Mouse (Mus musculus) liver, embryonic 14.5 days (tissue): ENCODE measurements around the gene Dock4. TPM values are rescaled to one million over a fixed set of nuclear protein-coding genes. Genes with fewer than 3 reads are reported as not detected.

Source experiments
- ATAC-seq: fragments of 200-750 bp; cut with Nextera tagmentation; 2 replicates; pipeline ENCODE4 v1.8.0; 2017; ENCODE audit warnings: moderate number of reproducible peaks, mild to moderate bottlenecking, moderate library complexity; ENCODE audit not compliant: insufficient read depth
- DNase-seq, 3 experiments: peaks; one replicate each; pipeline ENCODE4 v3.0.0-alpha.2; 2012 to 2013; ENCODE audit warnings: low read depth in 3 of 3, low spot score in 3 of 3
- H3K27ac ChIP-seq: fragments of 300-500 bp; sonication (generic); 2 replicates; pipeline ENCODE4 v1.5.1; 2014; ENCODE audit warnings: moderate library complexity, mild to moderate bottlenecking, control low read depth, inconsistent platforms
- H3K27me3 ChIP-seq: fragments of 300-500 bp; sonication (generic); 2 replicates; pipeline ENCODE4 v1.6.1; 2014; ENCODE audit warnings: mild to moderate bottlenecking, low read length, moderate library complexity; ENCODE audit not compliant: control insufficient read depth, insufficient read depth
- H3K36me3 ChIP-seq: fragments of 300-500 bp; sonication (generic); replicated peaks from 2 replicates; pipeline ENCODE4 v1.6.1; 2014; ENCODE audit warnings: low read depth; ENCODE audit not compliant: control insufficient read depth, insufficient read depth
- H3K4me1 ChIP-seq, 2 experiments: fragments of 200-500 bp in 1 of 2; fragments of 300-500 bp in 1 of 2; sonication (generic) in 1 of 2; replicated peaks; 2 replicates each; pipeline ENCODE4 v1.6.1; 2012 to 2014; ENCODE audit warnings: antibody characterized with exemption in 1 of 2, inconsistent platforms in 1 of 2, low read length in 1 of 2; ENCODE audit not compliant: control insufficient read depth in 2 of 2, insufficient read depth in 2 of 2
- H3K4me2 ChIP-seq: fragments of 300-500 bp; sonication (generic); 2 replicates; pipeline ENCODE4 v1.6.1; 2014; ENCODE audit warnings: low read depth, mild to moderate bottlenecking, control low read depth, moderate library complexity
- H3K4me3 ChIP-seq, 2 experiments: fragments of 200-500 bp in 1 of 2; fragments of 300-500 bp in 1 of 2; sonication (generic) in 1 of 2; 2 replicates each; pipeline ENCODE4 v1.5.1; 2012 to 2014; ENCODE audit warnings: low read depth in 2 of 2, low read length in 2 of 2, mild to moderate bottlenecking in 2 of 2, control low read depth in 1 of 2, inconsistent platforms in 1 of 2, moderate library complexity in 1 of 2; ENCODE audit not compliant: insufficient read depth in 1 of 2
- H3K9ac ChIP-seq: fragments of 300-500 bp; sonication (generic); replicated peaks from 2 replicates; pipeline ENCODE4 v1.6.1; 2014; ENCODE audit warnings: mild to moderate bottlenecking, control low read depth, moderate library complexity
- H3K9me3 ChIP-seq: fragments of 300-500 bp; sonication (generic); 2 replicates; pipeline ENCODE4 v1.6.1; 2016; ENCODE audit warnings: low read length, mixed read lengths; ENCODE audit not compliant: control insufficient read depth
- CTCF ChIP-seq: IDR thresholded peaks from 2 replicates; pipeline ENCODE4 v1.5.1; 2016; ENCODE audit warnings: antibody characterized with exemption, low read depth, control low read depth
- EP300 ChIP-seq: IDR thresholded peaks from 2 replicates; pipeline ENCODE4 v1.6.1; 2016; ENCODE audit warnings: antibody characterized with exemption, low read depth
- WGBS: fragments of 180-500 bp; shearing (Covaris S2); extraction: QIAGEN DNeasy Blood & Tissue Kit; methylation state at CpG from one replicate; pipeline ENCODE4 v1.1.7; 2014; ENCODE audit not compliant: insufficient replicate concordance; 5-methylcytosine and 5-hydroxymethylcytosine counted together
- polyA plus RNA-seq, 2 experiments: library from polyadenylated mRNA; depleted of rRNA in 1 of 2; stranded (reverse) in 1 of 2; unstranded in 1 of 2; fragments of >200 nt; fragmentation: Nextera tagmentation in 1 of 2; extraction: Ambion mirVana in 1 of 2; gene quantifications; 2 replicates each; pipeline versions ENCODE4 v1.2.1 to v1.2.3; 2012 to 2014

Gene Dock4
- polyA plus RNA-seq, 2 experiments = 0.49 to 0.57 TPM

DNA sequence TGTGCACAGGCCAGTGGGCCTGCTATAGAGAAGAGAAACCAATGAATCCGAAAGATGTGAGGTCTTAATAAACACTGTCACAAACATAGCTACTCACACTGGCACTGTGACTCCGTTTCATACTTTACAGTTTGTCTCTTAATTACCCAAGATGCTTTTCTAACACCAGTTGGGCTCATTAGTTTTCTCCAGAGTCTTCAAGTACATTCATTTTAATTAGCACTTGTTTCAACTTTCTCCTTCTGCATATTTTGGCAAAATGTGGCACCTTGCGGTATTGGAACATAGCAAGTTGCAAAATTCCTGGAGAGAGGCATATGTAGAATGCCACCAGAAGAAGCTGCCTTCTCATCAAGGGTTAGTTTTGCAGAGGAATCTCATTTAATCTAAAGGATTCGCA is 252.6 kb downstream of the Dock4 start:
- DNase-seq (no peak), ATAC-seq (no peak)
- TF ChIP-seq CTCF = no peak
- TF ChIP-seq EP300 = no peak
- H3K4me3 ChIP-seq = no peak overlapping the region
- no peak overlapping the region for H3K9ac ChIP-seq
- no peaks in the 10 kb centered on the region for H3K36me3 ChIP-seq
- no peaks in the 10 kb centered on the region for H3K4me1 ChIP-seq
- no peaks in the 10 kb centered on the region for H3K27me3 ChIP-seq
- no peak overlapping the region for H3K27ac ChIP-seq
- WGBS = 69% methylated on average over 4 of the region's 4 CpGs
- H3K4me2 ChIP-seq = no peak overlapping the region
- H3K9me3 ChIP-seq = no peaks in the 10 kb centered on the region

- Histone ChIP-seq H3K9me3 (no peaks in the 10 kb centered on the region), H3K4me3 (no peak overlapping the region), H3K9ac (no peak overlapping the region), H3K27ac (no peak overlapping the region), H3K4me2 (no peak overlapping the region), H3K36me3 (no peaks in the 10 kb centered on the region), H3K27me3 (no peaks in the 10 kb centered on the region), H3K4me1 (no peaks in the 10 kb centered on the region)
- ATAC-seq = no peak
- 50% methylated on average over 5 of the region's 5 CpGs for WGBS
- TF ChIP-seq CTCF (no peak), EP300 (no peak)
- DNase-seq = no peak
Measured at GRCm38 (mm10) chr12:40702233-40702792, 256.6 kb downstream of the Dock4 start.

DNA sequence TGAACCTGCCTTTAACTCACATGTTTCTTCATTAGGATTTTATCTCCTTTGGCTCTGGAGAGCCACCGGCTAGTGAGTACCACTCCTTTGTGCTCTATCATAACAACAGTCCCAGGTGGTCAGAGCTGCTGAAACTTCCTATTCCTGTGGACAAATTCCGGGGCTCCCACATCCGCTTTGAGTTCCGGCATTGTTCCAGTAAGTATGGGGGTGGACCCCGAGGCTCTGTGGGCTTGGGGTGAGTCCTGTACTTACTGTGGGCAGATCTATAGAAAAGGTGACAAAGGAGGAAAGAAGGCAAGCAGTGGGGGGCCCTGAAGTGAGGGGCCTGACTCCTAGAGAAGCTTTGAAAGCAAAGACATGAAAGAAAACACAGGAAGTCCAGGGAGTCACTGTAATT is 258.5 kb downstream of the Dock4 start:
- Histone ChIP-seq H3K4me3 (no peak overlapping the region), H3K4me1 (no peaks in the 10 kb centered on the region), H3K27ac (no peak overlapping the region), H3K36me3 (no peaks in the 10 kb centered on the region), H3K9ac (no peak overlapping the region), H3K27me3 (no peaks in the 10 kb centered on the region), H3K9me3 (no peaks in the 10 kb centered on the region), H3K4me2 (no peak overlapping the region)
- DNase-seq (no peak), ATAC-seq (no peak)
- WGBS = 33% methylated on average over 5 of the region's 5 CpGs
- no peak for TF ChIP-seq EP300
- no peak for TF ChIP-seq CTCF

GRCm38 (mm10) chr12:40707108-40707507 is 261.4 kb downstream of the Dock4 start:
- Histone ChIP-seq H3K4me2 (no peak overlapping the region), H3K27me3 (no peaks in the 10 kb centered on the region), H3K4me1 (no peaks in the 10 kb centered on the region), H3K4me3 (no peak overlapping the region), H3K36me3 (no peaks in the 10 kb centered on the region), H3K27ac (no peak overlapping the region), H3K9me3 (no peaks in the 10 kb centered on the region), H3K9ac (no peak overlapping the region)
- ATAC-seq (no peak), DNase-seq (no peak)
- 39% methylated on average over 1 of the region's 1 CpGs for WGBS
- no peak for TF ChIP-seq CTCF
- no peak for TF ChIP-seq EP300

DNA sequence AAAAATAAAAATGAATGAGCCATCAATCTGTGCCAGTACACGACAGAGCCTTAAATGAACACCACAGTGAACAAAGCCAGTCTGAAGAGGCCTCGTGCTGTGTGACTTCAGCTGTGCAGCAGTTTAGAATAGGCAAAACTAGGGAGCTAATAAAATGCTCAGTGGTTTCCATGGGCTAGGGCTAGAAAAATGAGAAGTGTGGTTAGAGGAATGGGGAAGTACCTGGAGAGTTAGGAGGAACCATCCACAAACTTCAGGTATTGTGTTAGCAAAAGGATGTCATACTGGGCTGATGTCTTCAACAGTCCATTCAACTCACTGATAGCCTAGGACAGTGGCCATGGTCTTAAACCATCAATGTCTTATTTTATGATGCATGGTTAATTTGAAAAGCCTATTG is 263.3 kb downstream of the Dock4 start:
- Histone ChIP-seq H3K27me3 (no peaks in the 10 kb centered on the region), H3K4me3 (no peak overlapping the region), H3K4me1 (no peaks in the 10 kb centered on the region), H3K9me3 (no peaks in the 10 kb centered on the region), H3K36me3 (no peaks in the 10 kb centered on the region), H3K4me2 (no peak overlapping the region), H3K9ac (no peak overlapping the region), H3K27ac (no peak overlapping the region)
- DNase-seq (no peak), ATAC-seq (no peak)
- 22% methylated on average over 2 of the region's 2 CpGs for WGBS
- TF ChIP-seq CTCF (no peak), EP300 (no peak)
